8 mouse cellular contexts compared by ENCODE assay signal in genomic region chr14:105483352-105484083, GRCm38 (mm10).
A peak's percentile ranks its signal among the peaks of the same experiment; 100 is the strongest.
DNase-seq lines count a peak whose midpoint lies in the region; ATAC-seq and TF ChIP-seq lines count a peak whose summit lies in the region.

No protein-coding gene starts in this region.

- peak overlapping the region; percentile 39 for H3K4me3 ChIP-seq in heart, embryonic 12.5 days
- H3K4me3 ChIP-seq in kidney, embryonic 15.5 days (replicated peaks): peak overlapping the region; percentile 37
- peak overlapping the region; percentile 8 to 26; a peak in 2 of 4 replicates for H3K4me3 ChIP-seq in liver, embryonic 14.5 days (ENCODE audit: insufficient read depth in 1 of 2, low read depth in 2 of 2, low read length in 2 of 2)

- H3K4me1 ChIP-seq in heart, embryonic 12.5 days (replicated peaks): peaks cover 27% of the 10 kb centered on the region
- peaks cover 18% of the 10 kb centered on the region for H3K4me1 ChIP-seq in kidney, embryonic 15.5 days
- H3K4me1 ChIP-seq in liver, embryonic 14.5 days (replicated peaks; ENCODE audit: control insufficient read depth in 2 of 2, insufficient read depth in 2 of 2, low read length in 1 of 2): peaks cover 0 to 2% of the 10 kb centered on the region in 2 experiments; a peak in 2 of 4 replicates

- H3K9me3 ChIP-seq in heart, embryonic 12.5 days (replicated peaks): no peaks in the 10 kb centered on the region
- no peaks in the 10 kb centered on the region for H3K9me3 ChIP-seq in kidney, embryonic 15.5 days (replicated peaks)
- no peaks in the 10 kb centered on the region for H3K9me3 ChIP-seq in liver, embryonic 14.5 days (ENCODE audit: control insufficient read depth, low read length)

- ATAC-seq in heart, embryonic 12.5 days (ENCODE audit: insufficient number of reproducible peaks, low FRiP score): peak; percentile 80
- ATAC-seq in kidney, embryonic 15.5 days (replicated peaks; ENCODE audit: low FRiP score): peak; percentile 96
- ATAC-seq in liver, embryonic 14.5 days (ENCODE audit: insufficient read depth): no peak
- ATAC-seq in monocyte, adult 5-6 weeks (replicated peaks; ENCODE audit: insufficient number of reproducible peaks, low FRiP score, low TSS enrichment, poor library complexity, severe bottlenecking): peak; percentile 64

- peak overlapping the region; percentile 81 for H3K27ac ChIP-seq in heart, embryonic 12.5 days (ENCODE audit: poor library complexity, severe bottlenecking)
- H3K27ac ChIP-seq in kidney, embryonic 15.5 days: peak overlapping the region; percentile 77
- H3K27ac ChIP-seq in liver, embryonic 14.5 days: no peak overlapping the region

- H3K36me3 ChIP-seq in heart, embryonic 12.5 days: no peaks in the 10 kb centered on the region
- H3K36me3 ChIP-seq in kidney, embryonic 15.5 days: no peaks in the 10 kb centered on the region
- H3K36me3 ChIP-seq in liver, embryonic 14.5 days (replicated peaks; ENCODE audit: control insufficient read depth, insufficient read depth, low read depth): no peaks in the 10 kb centered on the region

- TF ChIP-seq CTCF in liver, embryonic 14.5 days (IDR thresholded peaks at IDR 0.05; ENCODE audit: low read depth): no peak

- H3K4me2 ChIP-seq in heart, embryonic 12.5 days: peak overlapping the region; percentile 71
- H3K4me2 ChIP-seq in kidney, embryonic 15.5 days: peak overlapping the region; percentile 64
- peak overlapping the region; percentile 50 for H3K4me2 ChIP-seq in liver, embryonic 14.5 days (ENCODE audit: low read depth)

- peak; percentile 31 to 66 for DNase-seq in right cerebral cortex, adult 2 months (ENCODE audit: low spot score in 2 of 2)
- DNase-seq in right cerebral cortex, adult 18-20 months: no peak
- peak; percentile 50 for DNase-seq in embryo, embryonic 11.5 days (ENCODE audit: low read depth, low spot score)
- DNase-seq in liver, embryonic 14.5 days (ENCODE audit: low read depth in 3 of 3, low spot score in 3 of 3): no peak
- DNase-seq in urinary bladder, postnatal 25 days (ENCODE audit: low spot score): peak; percentile 15

- H3K27me3 ChIP-seq in heart, embryonic 12.5 days (replicated peaks): no peaks in the 10 kb centered on the region
- no peaks in the 10 kb centered on the region for H3K27me3 ChIP-seq in kidney, embryonic 15.5 days
- no peaks in the 10 kb centered on the region for H3K27me3 ChIP-seq in liver, embryonic 14.5 days (ENCODE audit: control insufficient read depth, insufficient read depth, low read length)

- H3K9ac ChIP-seq in heart, embryonic 12.5 days: peak overlapping the region; percentile 62; the same call in 1 of the 2 replicates
- peak overlapping the region; percentile 36; the same call in 1 of the 2 replicates for H3K9ac ChIP-seq in kidney, embryonic 15.5 days
- no peak overlapping the region for H3K9ac ChIP-seq in liver, embryonic 14.5 days (replicated peaks)

- TF ChIP-seq EP300 in liver, embryonic 14.5 days (IDR thresholded peaks at IDR 0.05; ENCODE audit: low read depth): no peak

- WGBS in heart, embryonic 12.5 days: 10% methylated on average over 21 of the region's 21 CpGs
- 14% methylated on average over 21 of the region's 21 CpGs for WGBS in kidney, embryonic 15.5 days
- 16% methylated on average over 21 of the region's 21 CpGs for WGBS in liver, embryonic 14.5 days (ENCODE audit: insufficient replicate concordance)

Comparison
In these comparisons a context has a peak if more than half of its experiments do, and no peak if none do; other contexts are left out.
1. DNase-seq: peak in right cerebral cortex, adult 2 months (2 of 2), embryo, embryonic 11.5 days (single experiment) and urinary bladder, postnatal 25 days (single experiment); none in right cerebral cortex, adult 18-20 months (single experiment) and liver, embryonic 14.5 days (0 of 3).
2. Peak in every context shown above with its lines, with median percentiles within 50 percentile points of each other: H3K4me2 ChIP-seq and H3K4me3 ChIP-seq.